Mouse (Mus musculus): ENCODE measurements around the gene Impg1. TPM values are rescaled to one million over a fixed set of nuclear protein-coding genes. Genes with fewer than 3 reads are reported as not detected.

Gene Impg1
- polyA plus RNA-seq, 1 experiment from 2014 or later, result not detected

- H3K4me2 ChIP-seq, result no peak overlapping the region
- H3K27me3 ChIP-seq, result no peaks in the 10 kb centered on the region
- no peak overlapping the region for H3K4me3 ChIP-seq (replicated peaks)
- no peaks in the 10 kb centered on the region for H3K4me1 ChIP-seq (replicated peaks)
- no peaks in the 10 kb centered on the region for H3K9me3 ChIP-seq (replicated peaks)
- no peak overlapping the region for H3K27ac ChIP-seq (replicated peaks)
- ATAC-seq (ENCODE audit: insufficient read depth), result no peak
- H3K9ac ChIP-seq, result no peak overlapping the region
- H3K36me3 ChIP-seq (replicated peaks), result no peaks in the 10 kb centered on the region
- WGBS (ENCODE audit: insufficient replicate concordance), result 56% methylated on average over 5 of the region's 5 CpGs
Observed at GRCm38 (mm10) chr9:80313610-80314009, 151.7 kb downstream of the Impg1 start.

GRCm38 (mm10) chr9:80307629-80308028 lies 157.7 kb downstream of the Impg1 start:
- Histone ChIP-seq H3K4me3 (replicated peaks) (no peak overlapping the region), H3K36me3 (replicated peaks) (no peaks in the 10 kb centered on the region), H3K27ac (replicated peaks) (no peak overlapping the region), H3K9ac (no peak overlapping the region), H3K27me3 (no peaks in the 10 kb centered on the region), H3K4me1 (replicated peaks) (no peaks in the 10 kb centered on the region), H3K9me3 (replicated peaks) (no peaks in the 10 kb centered on the region), H3K4me2 (no peak overlapping the region)
- no peak for ATAC-seq (ENCODE audit: insufficient read depth)
- WGBS (ENCODE audit: insufficient replicate concordance), result 65% methylated on average over 13 of the region's 13 CpGs

GRCm38 (mm10) chr9:80306853-80307252 lies 158.4 kb downstream of the Impg1 start:
- ATAC-seq (ENCODE audit: insufficient read depth), result no peak
- Histone ChIP-seq H3K4me1 (replicated peaks) (no peaks in the 10 kb centered on the region), H3K9ac (no peak overlapping the region), H3K9me3 (replicated peaks) (no peaks in the 10 kb centered on the region), H3K27ac (replicated peaks) (no peak overlapping the region), H3K4me3 (replicated peaks) (no peak overlapping the region), H3K36me3 (replicated peaks) (no peaks in the 10 kb centered on the region), H3K27me3 (no peaks in the 10 kb centered on the region), H3K4me2 (no peak overlapping the region)
- WGBS (ENCODE audit: insufficient replicate concordance), result 67% methylated on average over 11 of the region's 11 CpGs

- Histone ChIP-seq H3K4me2 (no peak overlapping the region), H3K27ac (replicated peaks) (no peak overlapping the region), H3K9me3 (replicated peaks) (no peaks in the 10 kb centered on the region), H3K36me3 (replicated peaks) (no peaks in the 10 kb centered on the region), H3K9ac (no peak overlapping the region), H3K27me3 (no peaks in the 10 kb centered on the region), H3K4me1 (replicated peaks) (no peaks in the 10 kb centered on the region), H3K4me3 (replicated peaks) (no peak overlapping the region)
- WGBS (ENCODE audit: insufficient replicate concordance), result 71% methylated on average over 4 of the region's 4 CpGs
- no peak for ATAC-seq (ENCODE audit: insufficient read depth)
Observed at GRCm38 (mm10) chr9:80306390-80306789, 158.9 kb downstream of the Impg1 start.

- H3K36me3 ChIP-seq (replicated peaks), result no peaks in the 10 kb centered on the region
- no peak for ATAC-seq (ENCODE audit: insufficient read depth)
- H3K4me2 ChIP-seq, result no peak overlapping the region
- no peaks in the 10 kb centered on the region for H3K9me3 ChIP-seq (replicated peaks)
- H3K9ac ChIP-seq, result no peak overlapping the region
- H3K27me3 ChIP-seq, result no peaks in the 10 kb centered on the region
- H3K4me3 ChIP-seq (replicated peaks), result no peak overlapping the region
- H3K27ac ChIP-seq (replicated peaks), result no peak overlapping the region
- H3K4me1 ChIP-seq (replicated peaks), result no peaks in the 10 kb centered on the region
- 50% methylated on average over 4 of the region's 4 CpGs for WGBS (ENCODE audit: insufficient replicate concordance)
Observed at GRCm38 (mm10) chr9:80303518-80303917, 161.8 kb downstream of the Impg1 start.

- H3K9ac ChIP-seq, result no peak overlapping the region
- WGBS (ENCODE audit: insufficient replicate concordance), result 73% methylated on average over 9 of the region's 9 CpGs
- H3K27me3 ChIP-seq, result no peaks in the 10 kb centered on the region
- no peak overlapping the region for H3K4me3 ChIP-seq (replicated peaks)
- no peaks in the 10 kb centered on the region for H3K36me3 ChIP-seq (replicated peaks)
- no peaks in the 10 kb centered on the region for H3K9me3 ChIP-seq (replicated peaks)
- no peak overlapping the region for H3K4me2 ChIP-seq
- H3K4me1 ChIP-seq (replicated peaks), result no peaks in the 10 kb centered on the region
- no peak for ATAC-seq (ENCODE audit: insufficient read depth)
- no peak overlapping the region for H3K27ac ChIP-seq (replicated peaks)
Observed at GRCm38 (mm10) chr9:80299031-80299430, 166.2 kb downstream of the Impg1 start.

- Histone ChIP-seq H3K36me3 (replicated peaks) (no peaks in the 10 kb centered on the region), H3K27me3 (no peaks in the 10 kb centered on the region), H3K9ac (no peak overlapping the region), H3K4me1 (replicated peaks) (no peaks in the 10 kb centered on the region), H3K4me3 (replicated peaks) (no peak overlapping the region), H3K27ac (replicated peaks) (no peak overlapping the region), H3K4me2 (no peak overlapping the region), H3K9me3 (replicated peaks) (no peaks in the 10 kb centered on the region)
- WGBS (ENCODE audit: insufficient replicate concordance), result 18% methylated on average over 4 of the region's 4 CpGs
- no peak for ATAC-seq (ENCODE audit: insufficient read depth)
Observed at GRCm38 (mm10) chr9:80296086-80296485, 169.2 kb downstream of the Impg1 start.

- H3K27me3 ChIP-seq, result no peaks in the 10 kb centered on the region
- H3K4me1 ChIP-seq (replicated peaks), result no peaks in the 10 kb centered on the region
- H3K4me2 ChIP-seq, result no peak overlapping the region
- no peak overlapping the region for H3K9ac ChIP-seq
- H3K36me3 ChIP-seq (replicated peaks), result no peaks in the 10 kb centered on the region
- WGBS (ENCODE audit: insufficient replicate concordance), result 43% methylated on average over 2 of the region's 2 CpGs
- no peak overlapping the region for H3K27ac ChIP-seq (replicated peaks)
- no peak overlapping the region for H3K4me3 ChIP-seq (replicated peaks)
- H3K9me3 ChIP-seq (replicated peaks), result no peaks in the 10 kb centered on the region
- ATAC-seq (ENCODE audit: insufficient read depth), result no peak
Observed at GRCm38 (mm10) chr9:80293056-80293584, 172.2 kb downstream of the Impg1 start.

GRCm38 (mm10) chr9:80286845-80287244 lies 178.4 kb downstream of the Impg1 start:
- Histone ChIP-seq H3K4me3 (replicated peaks) (no peak overlapping the region), H3K4me2 (no peak overlapping the region), H3K27me3 (no peaks in the 10 kb centered on the region), H3K27ac (replicated peaks) (no peak overlapping the region), H3K9ac (no peak overlapping the region), H3K4me1 (replicated peaks) (no peaks in the 10 kb centered on the region), H3K9me3 (replicated peaks) (no peaks in the 10 kb centered on the region), H3K36me3 (replicated peaks) (peaks cover 4% of the 10 kb centered on the region; the same call in 1 of the 2 replicates)
- no peak for ATAC-seq (ENCODE audit: insufficient read depth)
- WGBS (ENCODE audit: insufficient replicate concordance), result 72% methylated on average over 7 of the region's 7 CpGs

- Histone ChIP-seq H3K4me3 (replicated peaks) (no peak overlapping the region), H3K4me1 (replicated peaks) (no peaks in the 10 kb centered on the region), H3K9me3 (replicated peaks) (no peaks in the 10 kb centered on the region), H3K36me3 (replicated peaks) (peaks cover 4% of the 10 kb centered on the region; the same call in 1 of the 2 replicates), H3K27me3 (no peaks in the 10 kb centered on the region), H3K4me2 (no peak overlapping the region), H3K9ac (no peak overlapping the region), H3K27ac (replicated peaks) (no peak overlapping the region)
- 49% methylated on average over 2 of the region's 2 CpGs for WGBS (ENCODE audit: insufficient replicate concordance)
- no peak for ATAC-seq (ENCODE audit: insufficient read depth)
Observed at GRCm38 (mm10) chr9:80284539-80285174, 180.6 kb downstream of the Impg1 start.

GRCm38 (mm10) chr9:80282426-80282825 lies 182.9 kb downstream of the Impg1 start:
- Histone ChIP-seq H3K9me3 (replicated peaks) (no peaks in the 10 kb centered on the region), H3K36me3 (replicated peaks) (peaks cover 4% of the 10 kb centered on the region; the same call in 1 of the 2 replicates), H3K4me2 (no peak overlapping the region), H3K9ac (no peak overlapping the region), H3K27ac (replicated peaks) (no peak overlapping the region), H3K4me1 (replicated peaks) (no peaks in the 10 kb centered on the region), H3K27me3 (no peaks in the 10 kb centered on the region), H3K4me3 (replicated peaks) (no peak overlapping the region)
- 68% methylated on average over 3 of the region's 3 CpGs for WGBS (ENCODE audit: insufficient replicate concordance)
- no peak for ATAC-seq (ENCODE audit: insufficient read depth)

- Histone ChIP-seq H3K4me3 (replicated peaks) (no peak overlapping the region), H3K4me2 (no peak overlapping the region), H3K4me1 (replicated peaks) (no peaks in the 10 kb centered on the region), H3K36me3 (replicated peaks) (peaks cover 10% of the 10 kb centered on the region; the same call in 1 of the 2 replicates), H3K9me3 (replicated peaks) (no peaks in the 10 kb centered on the region), H3K27me3 (no peaks in the 10 kb centered on the region), H3K27ac (replicated peaks) (no peak overlapping the region), H3K9ac (no peak overlapping the region)
- WGBS (ENCODE audit: insufficient replicate concordance), result 85% methylated on average over 1 of the region's 1 CpGs
- no peak for ATAC-seq (ENCODE audit: insufficient read depth)
Observed at GRCm38 (mm10) chr9:80280724-80281123, 184.6 kb downstream of the Impg1 start.
